Mouse (Mus musculus) layer of hippocampus, adult 18-20 months (tissue): ENCODE results near the gene Hhat. TPM values are rescaled to one million over a fixed set of nuclear protein-coding genes. Genes with fewer than 3 reads are reported as not detected.

Experiments
- DNase-seq, 2 experiments: peaks; one replicate each; pipeline ENCODE4 v3.0.0; 2022; ENCODE audit warnings: low spot score in 2 of 2
- total RNA-seq, 2 experiments: library from RNA; stranded (reverse); gene quantifications; 2 replicates each; pipeline ENCODE4 v1.2.3; 2021

The Hhat gene
- total RNA-seq, 2 experiments from 2014 or later: 1.7 TPM

- no peak for DNase-seq
Observed at GRCm38 (mm10) chr1:192449572-192450351, 321.3 kb downstream of the Hhat start.

GRCm38 (mm10) chr1:192448512-192448911, 322.5 kb downstream of the Hhat start:
- DNase-seq: no peak

DNA sequence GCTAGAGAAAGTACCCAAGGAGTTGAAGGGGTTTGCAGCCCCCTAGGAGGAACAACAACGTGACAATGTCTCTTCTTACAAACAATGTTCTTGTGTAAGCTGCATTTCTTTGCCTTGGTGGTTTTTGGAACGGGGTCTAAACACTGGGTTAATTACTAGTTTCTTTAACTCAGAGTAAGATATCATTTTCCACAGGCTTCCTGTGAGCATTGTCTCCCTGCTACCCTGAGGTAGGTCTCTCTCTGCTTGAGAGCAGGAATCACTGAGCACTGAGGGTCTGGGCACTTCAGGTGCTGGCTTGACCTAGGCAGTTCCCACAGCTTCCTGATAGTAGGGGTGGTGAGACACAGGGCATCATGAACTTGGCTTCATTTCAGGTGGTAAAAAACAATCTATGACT, 323.4 kb downstream of the Hhat start:
- DNase-seq: no peak

Other genes with a start within 250 kb of the Hhat start
- 10 to 100 TPM; 12.8 to 13.5 TPM for gene Sertad4, start 84.5 kb upstream of the Hhat start, total RNA-seq